8 mouse cellular contexts compared by ENCODE assay signal in the genomic region with DNA sequence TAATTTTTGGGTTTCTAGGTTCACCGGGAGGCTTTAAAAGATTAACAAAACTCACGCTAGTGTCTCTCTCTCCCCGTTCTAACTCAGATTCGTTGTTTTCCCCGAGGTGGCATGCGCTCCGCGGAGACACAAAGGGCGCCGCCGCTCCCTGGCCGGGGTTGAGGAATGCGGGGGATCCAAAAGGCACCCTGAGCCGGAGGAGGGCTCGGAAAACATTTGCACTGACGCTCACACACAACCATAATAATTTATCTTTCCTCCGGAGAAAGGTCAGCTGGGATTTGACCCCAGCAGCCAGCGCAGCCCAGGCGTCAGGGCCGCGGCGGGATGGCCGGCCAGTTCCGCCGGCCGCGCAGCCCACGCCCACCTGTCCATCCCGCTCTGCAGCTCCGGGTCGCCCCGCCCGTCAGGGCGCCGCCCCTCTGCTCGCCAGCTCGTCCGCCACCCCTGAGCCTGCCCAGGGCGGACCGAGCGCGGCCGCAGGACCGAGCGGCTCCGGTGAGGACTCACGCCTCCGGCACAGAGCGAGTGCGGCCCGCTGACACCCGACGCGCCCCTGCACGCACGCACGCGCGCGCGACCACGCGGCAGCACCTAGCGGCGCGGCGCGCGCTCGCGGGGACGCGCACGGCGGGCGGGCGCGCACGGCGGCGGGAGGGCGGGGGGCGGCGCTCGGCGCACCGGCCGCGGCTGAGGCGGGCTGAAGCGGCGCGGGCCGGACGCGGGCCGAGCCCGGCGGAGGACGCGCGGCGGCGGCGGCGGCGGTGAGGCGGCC. TPM values are rescaled to one million over a fixed set of nuclear protein-coding genes. Genes with fewer than 3 reads are reported as not detected.
DNase-seq lines count a peak whose midpoint lies in the region; ATAC-seq lines count a peak whose summit lies in the region.

A gene (plus strand): TSS at position 687 of the 775 bp plus-strand sequence.

- peak; percentile 89 for ATAC-seq in hindbrain, embryonic 13.5 days (ENCODE audit: low FRiP score)

- no peaks in the 10 kb centered on the region for H3K36me3 ChIP-seq in hindbrain, embryonic 13.5 days

- peak within 1 kb of the TSS; percentile 86 for H3K4me2 ChIP-seq in hindbrain, embryonic 13.5 days

- H3K9me3 ChIP-seq in hindbrain, embryonic 13.5 days: no peaks in the 10 kb centered on the region

- H3K27me3 ChIP-seq in hindbrain, embryonic 13.5 days: no peaks in the 10 kb centered on the region

- peaks cover 41% of the 10 kb centered on the region for H3K4me1 ChIP-seq in hindbrain, embryonic 13.5 days (replicated peaks)

- peak within 1 kb of the TSS; percentile 98 for H3K4me3 ChIP-seq in hindbrain, embryonic 13.5 days

- under 1% methylated on average over 90 of the region's 108 CpGs for WGBS in hindbrain, embryonic 13.5 days

- peak within 1 kb of the TSS; percentile 99 for H3K27ac ChIP-seq in hindbrain, embryonic 13.5 days

- DNase-seq in NIH3T3 (ENCODE audit: low read depth): peak; percentile 93
- peak; percentile 88 for DNase-seq in cerebellum, adult 9-10 months
- peak; percentile 68 to 84 for DNase-seq in frontal cortex, postnatal 36 days (ENCODE audit: low spot score in 2 of 2)
- DNase-seq in layer of hippocampus, postnatal 36 days: peak; percentile 75 to 76
- DNase-seq in lung, postnatal 25 days (ENCODE audit: low spot score): peak; percentile 82
- DNase-seq in retina, adult 2 months (ENCODE audit: low read depth, low spot score): peak; percentile 72
- DNase-seq in urinary bladder, postnatal 36 days (ENCODE audit: low spot score in 2 of 2): peak; percentile 62 to 76

- H3K9ac ChIP-seq in hindbrain, embryonic 13.5 days: peak within 1 kb of the TSS; percentile 96

RNA-seq across cellular contexts. Expression of the gene that starts here (rescaled TPM):
- polyA plus RNA-seq in hindbrain, embryonic 13.5 days (2015; fragmentation: Nextera tagmentation; extraction: Ambion mirVana): 124 and 136 TPM in 2 replicates
- 100 to 1,000 TPM; 106 to 112 TPM for total RNA-seq in layer of hippocampus, postnatal 36 days (2021)

Comparison
In these comparisons a context has a peak if more than half of its experiments do, and no peak if none do; other contexts are left out.
1. Peak in every context shown above with its lines: DNase-seq, ATAC-seq, H3K4me3 ChIP-seq and H3K27ac ChIP-seq.